Mouse (Mus musculus) thymus, postnatal 0 days (tissue): ENCODE data around the gene Rmi1. TPM values are rescaled to one million over a fixed set of nuclear protein-coding genes. Genes with fewer than 3 reads are reported as not detected.
A peak's percentile ranks its signal among the peaks of the same experiment; 100 is the strongest.
"Not testable (repeated sequence)": the region's sequence is repeated elsewhere in the genome, so short reads cannot be mapped to it uniquely, and the experiment has no call there.

Experiments used
- DNase-seq: peaks from one replicate; pipeline ENCODE4 v3.0.0-alpha.2; 2015; ENCODE audit warnings: low spot score
- polyA plus RNA-seq: library from polyadenylated mRNA; unstranded; fragments of >200 nt; fragmentation: Nextera tagmentation; extraction: Ambion mirVana; gene quantifications from 2 replicates; pipeline ENCODE4 v1.2.1, GENCODE M21; 2015

Gene Rmi1
- polyA plus RNA-seq, 1 experiment from 2014 or later, result 30.5 TPM

GRCm38 (mm10) chr13:58401135-58402002 is 679 bp upstream of the Rmi1 start:
- peak; percentile 83 for DNase-seq

- peak; percentile 89 for DNase-seq
These were observed 679 bp downstream of the Rmi1 start for GRCm38 (mm10) chr13:58402744-58403110.

GRCm38 (mm10) chr13:58403243-58403642 is 1.2 kb downstream of the Rmi1 start, which contains the start of gene Hnrnpk:
Hnrnpk (minus strand) TSS chr13:58403343.
- DNase-seq, result peak; percentile 16

DNA sequence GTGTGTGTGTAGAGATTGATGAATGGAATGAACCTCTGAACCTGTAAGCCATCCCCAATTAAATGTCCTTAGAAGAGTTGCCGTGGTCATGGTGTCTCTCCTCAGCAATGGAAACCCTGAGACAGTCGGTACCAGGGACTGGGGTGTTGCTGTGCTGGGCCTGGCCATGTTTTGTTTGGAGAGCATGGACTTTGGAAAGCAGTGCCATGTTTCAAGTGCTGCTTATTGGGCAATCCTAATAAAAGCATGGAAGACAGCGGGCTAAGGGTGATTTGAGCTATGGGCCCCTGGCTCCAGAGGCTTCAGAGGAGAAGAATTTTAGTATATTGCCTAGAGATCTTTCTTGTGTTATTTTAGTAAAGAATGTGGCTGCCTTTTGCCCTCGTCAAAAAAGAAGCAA is 9.0 kb downstream of the Rmi1 start:
- DNase-seq, result no peak

DNA sequence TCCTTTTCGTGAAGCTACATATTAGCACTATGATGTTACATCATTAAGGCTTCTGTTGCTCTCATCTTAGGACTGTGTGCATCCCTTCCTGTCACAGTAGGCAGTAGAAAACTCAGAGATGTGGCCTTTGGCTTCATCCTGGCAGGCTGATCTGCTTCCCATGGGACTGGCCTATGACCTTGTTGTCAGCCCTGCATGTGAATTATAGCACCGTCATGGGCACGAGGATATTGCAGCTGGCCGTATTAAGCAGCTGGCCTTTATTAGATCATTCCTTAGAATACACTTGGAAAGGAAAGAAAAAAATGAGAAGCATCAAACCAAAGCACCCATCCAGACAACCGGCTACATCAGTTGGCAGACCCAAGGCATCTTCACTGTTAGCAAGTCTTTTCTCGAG is 13.3 kb downstream of the Rmi1 start:
- no peak for DNase-seq

GRCm38 (mm10) chr13:58415838-58416237 is 13.8 kb downstream of the Rmi1 start:
- DNase-seq, result no peak

- DNase-seq, result no peak
These were observed 16.6 kb downstream of the Rmi1 start for GRCm38 (mm10) chr13:58418656-58419055.

GRCm38 (mm10) chr13:58419266-58419665 is 17.2 kb downstream of the Rmi1 start:
- DNase-seq, result no peak

- no peak for DNase-seq
These were observed 19.0 kb downstream of the Rmi1 start for GRCm38 (mm10) chr13:58421026-58421425.

GRCm38 (mm10) chr13:58422242-58422641 is 20.2 kb downstream of the Rmi1 start:
- no peak for DNase-seq

DNA sequence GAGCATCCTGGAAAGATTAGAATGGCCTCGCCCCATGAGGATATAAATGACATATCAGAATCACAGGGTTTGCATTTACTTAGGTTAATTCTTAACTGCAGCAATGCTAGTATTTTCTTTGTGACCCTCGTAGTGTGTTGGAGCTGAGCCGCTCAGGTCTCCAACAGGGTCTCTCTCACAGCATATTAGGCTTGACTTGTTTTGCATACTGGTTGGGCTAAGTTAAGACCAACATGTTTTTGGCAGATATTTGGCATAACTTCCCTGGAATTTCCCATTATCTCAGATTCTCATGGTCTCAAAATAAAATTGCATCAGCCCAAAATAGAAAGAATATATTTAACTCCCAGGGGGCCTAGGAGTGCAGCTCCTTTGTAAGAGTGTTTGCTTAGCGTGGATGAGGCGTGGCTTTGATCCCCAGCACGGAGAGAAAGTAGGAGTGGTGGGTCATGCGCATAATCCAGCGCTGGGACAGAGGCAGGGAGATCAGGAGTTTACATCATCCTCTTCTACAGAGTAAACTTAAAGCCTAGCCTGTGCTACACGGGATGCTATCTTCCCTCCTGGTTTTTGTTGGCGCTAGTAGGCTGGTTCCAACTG is 21.1 kb downstream of the Rmi1 start:
- DNase-seq, result no peak

GRCm38 (mm10) chr13:58439716-58440115 is 37.7 kb downstream of the Rmi1 start:
- no peak for DNase-seq

DNA sequence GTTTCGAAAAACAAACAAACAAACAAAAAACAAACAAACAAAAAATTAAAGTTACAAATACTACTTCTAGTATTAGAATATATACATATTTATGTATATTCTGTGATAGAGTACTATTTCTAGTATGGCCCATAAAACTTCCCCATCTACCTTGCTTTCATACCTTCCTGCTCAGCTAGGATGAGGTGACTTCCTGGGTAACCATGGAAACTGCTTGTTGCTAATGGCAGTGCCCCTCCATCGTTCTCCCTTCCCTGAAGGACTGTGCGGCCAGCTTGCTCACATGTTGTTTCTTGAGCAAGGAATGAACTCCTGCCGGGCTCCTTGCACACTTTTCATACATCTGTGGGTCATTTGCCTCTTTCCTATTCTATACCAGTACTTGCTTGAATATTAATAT is 41.3 kb downstream of the Rmi1 start:
- DNase-seq, result no peak

DNA sequence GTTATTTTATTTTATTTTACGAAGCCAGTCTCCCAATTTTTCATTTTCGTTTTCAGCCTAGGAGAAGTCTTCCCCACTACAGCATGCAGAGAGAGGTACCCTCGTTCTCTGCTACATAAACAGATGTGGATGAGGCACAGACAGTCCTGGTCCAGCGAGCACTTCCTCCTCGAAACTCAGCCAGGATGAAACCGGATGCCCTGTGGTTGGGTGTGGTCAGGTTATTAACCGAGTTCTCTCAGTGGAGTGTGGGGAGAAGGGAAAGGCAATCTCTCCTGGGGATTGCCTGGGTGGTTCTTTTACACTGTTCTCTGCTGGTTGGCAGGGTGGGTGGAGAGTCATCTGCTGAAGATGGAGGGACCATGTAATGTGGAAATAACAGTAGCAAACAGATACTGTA is 41.7 kb downstream of the Rmi1 start:
- DNase-seq, result no peak

DNA sequence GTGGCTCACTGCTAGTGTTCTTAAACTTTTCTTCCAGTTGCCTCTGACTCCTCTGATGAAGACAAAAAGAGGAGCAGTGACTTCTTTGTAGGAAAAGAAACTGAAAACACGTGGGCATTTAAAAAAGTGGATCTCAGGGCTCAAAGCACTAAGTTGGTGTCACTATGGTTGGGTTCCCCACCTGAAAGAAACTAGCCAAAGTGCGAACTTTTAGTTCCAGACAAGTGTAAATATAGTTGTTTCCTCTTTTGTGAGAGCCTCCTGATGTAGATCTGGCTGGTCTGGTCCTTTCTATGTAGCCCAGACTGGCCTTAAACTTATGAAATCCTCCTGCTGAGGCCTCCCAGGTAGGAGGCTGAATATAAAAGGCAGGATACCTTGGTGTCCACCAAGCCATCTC is 44.5 kb downstream of the Rmi1 start:
- DNase-seq, result no peak

GRCm38 (mm10) chr13:58450459-58451182 is 48.6 kb downstream of the Rmi1 start:
- DNase-seq, result no peak

- DNase-seq, result no peak
These were observed 50.2 kb downstream of the Rmi1 start for GRCm38 (mm10) chr13:58452246-58452645.

GRCm38 (mm10) chr13:58452651-58453413 is 50.8 kb downstream of the Rmi1 start:
- no peak for DNase-seq

- DNase-seq, result no peak
These were observed 51.5 kb downstream of the Rmi1 start for GRCm38 (mm10) chr13:58453541-58453940.

DNA sequence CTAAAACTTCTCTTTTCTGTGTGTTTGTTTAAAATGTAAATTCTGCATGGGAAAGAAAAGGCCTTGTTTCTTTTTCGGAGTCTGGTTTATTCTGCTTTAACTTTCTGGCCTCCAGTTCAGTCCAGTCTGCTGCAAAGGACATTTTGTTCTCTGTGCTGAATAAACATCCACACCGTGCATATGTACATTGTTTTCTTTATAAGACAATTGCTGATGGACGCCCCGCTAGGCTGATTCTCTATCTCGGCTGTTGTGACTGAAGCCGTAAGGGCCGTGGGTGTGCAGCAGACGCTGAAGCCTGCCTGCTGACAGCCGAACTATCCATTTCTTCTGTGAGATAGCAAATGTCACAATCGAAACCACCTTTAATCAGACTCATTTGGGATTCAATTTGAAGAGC is 54.5 kb downstream of the Rmi1 start:
- no peak for DNase-seq

- DNase-seq, result not testable (repeated sequence)
These were observed 56.8 kb downstream of the Rmi1 start for GRCm38 (mm10) chr13:58458811-58459210.
